Mouse (Mus musculus) gastrocnemius, postnatal 36 days (tissue): Measurements from ENCODE around the gene Lhx4. TPM values are rescaled to one million over a fixed set of nuclear protein-coding genes. Genes with fewer than 3 reads are reported as not detected.

ENCODE experiments used
- DNase-seq, 2 experiments: peaks; one replicate each; pipeline ENCODE4 v3.0.0; 2022
- intact Hi-C: fragments of 180-260 bp; cut with DNase I; formaldehyde crosslinking; loops from one replicate; pipeline ENCODE4 v1.15.1; 2025
- total RNA-seq, 2 experiments: library from RNA; stranded (reverse); gene quantifications; 2 replicates each; pipeline ENCODE4 v1.2.3; 2021

The Lhx4 gene
- total RNA-seq, 2 experiments from 2014 or later = not detected

DNA sequence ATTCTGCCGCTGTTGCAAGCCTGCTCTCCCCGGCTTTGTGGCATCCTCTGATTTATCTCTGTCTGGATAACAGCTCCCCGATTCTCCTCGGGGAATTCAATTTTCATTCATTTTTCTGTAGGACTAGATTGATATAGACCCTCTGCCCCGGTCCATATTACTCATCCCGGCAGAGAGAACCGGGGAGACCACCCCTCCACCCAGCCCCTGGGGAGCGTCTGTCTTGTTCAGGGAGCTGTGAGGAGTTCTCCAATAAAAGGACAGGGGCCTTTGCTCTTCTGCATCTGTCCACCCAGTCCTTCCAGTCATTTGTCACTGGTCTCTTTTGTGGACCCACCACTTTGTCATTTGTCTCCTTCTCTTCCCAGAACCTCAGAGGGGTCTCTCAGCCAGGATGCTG is 4.5 kb downstream of the Lhx4 start:
- no peak for DNase-seq
- intact Hi-C loops = no loop called here

DNA sequence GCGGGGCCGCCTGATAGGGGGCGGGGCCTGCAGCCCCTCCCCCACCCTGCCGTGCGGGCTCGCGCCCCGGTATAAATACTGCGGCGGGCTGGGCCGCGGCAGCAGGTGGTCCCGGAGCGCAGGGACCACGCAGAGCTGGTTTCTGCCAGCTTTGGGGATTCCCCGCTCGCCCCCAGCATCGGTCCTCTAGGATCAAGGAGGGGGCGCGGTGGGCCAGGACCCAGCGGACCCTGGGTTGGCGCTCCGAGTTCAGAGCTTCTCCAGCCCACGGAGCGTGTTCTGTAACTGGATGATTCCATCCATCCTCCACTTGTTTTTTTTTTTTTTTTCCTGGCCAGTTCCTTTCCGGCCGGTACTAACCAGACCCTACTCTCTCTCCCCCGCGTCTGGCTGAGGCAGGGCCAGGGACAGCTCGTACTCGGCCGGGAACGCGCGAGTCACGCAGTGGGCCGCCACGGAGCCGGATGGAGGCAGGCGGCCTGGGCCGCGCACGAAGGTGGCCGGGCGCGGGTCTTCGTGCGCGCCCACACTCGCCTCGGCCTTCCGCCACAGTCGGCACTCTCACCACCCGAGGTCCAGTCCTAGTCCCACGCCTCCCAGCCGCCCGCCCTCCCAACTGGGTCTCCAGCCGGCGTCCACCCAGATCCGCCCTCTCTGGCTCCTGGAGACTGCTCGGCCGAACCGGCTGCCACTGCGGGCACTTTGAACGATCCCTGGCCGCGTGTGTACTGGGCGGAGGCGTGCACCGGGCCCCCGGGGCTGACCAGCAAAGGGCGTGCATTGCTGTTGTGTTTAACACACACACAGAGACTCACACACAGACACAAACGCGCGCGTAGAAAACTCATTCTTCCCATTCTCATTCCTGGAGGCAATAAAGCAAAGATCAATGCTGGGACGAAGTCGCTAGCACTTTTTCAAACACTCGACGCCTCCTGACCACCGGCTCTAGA is 8.8 kb downstream of the Lhx4 start:
- no peak for DNase-seq
- intact Hi-C loops = no loop called here

DNA sequence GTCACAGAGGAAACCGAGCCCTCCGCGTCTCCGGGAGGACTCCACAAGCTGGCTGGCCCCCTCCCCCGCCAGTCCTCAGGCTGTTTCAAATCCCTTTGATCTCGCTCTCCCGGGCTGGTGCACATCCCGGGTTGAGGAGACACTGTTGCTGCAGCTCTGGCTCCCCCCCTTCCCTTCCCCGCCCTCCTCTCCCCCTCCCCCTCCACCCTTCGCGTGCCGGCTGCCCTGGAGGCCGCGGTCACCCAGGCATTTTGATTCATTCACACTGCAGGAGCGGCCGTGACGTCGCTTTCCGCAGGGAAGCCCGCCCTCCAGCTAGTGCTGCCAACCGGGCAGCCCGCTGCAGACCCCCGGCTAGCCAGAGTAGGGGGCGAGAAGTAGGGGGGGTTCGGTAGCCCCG is 9.5 kb downstream of the Lhx4 start:
- DNase-seq = no peak

DNA sequence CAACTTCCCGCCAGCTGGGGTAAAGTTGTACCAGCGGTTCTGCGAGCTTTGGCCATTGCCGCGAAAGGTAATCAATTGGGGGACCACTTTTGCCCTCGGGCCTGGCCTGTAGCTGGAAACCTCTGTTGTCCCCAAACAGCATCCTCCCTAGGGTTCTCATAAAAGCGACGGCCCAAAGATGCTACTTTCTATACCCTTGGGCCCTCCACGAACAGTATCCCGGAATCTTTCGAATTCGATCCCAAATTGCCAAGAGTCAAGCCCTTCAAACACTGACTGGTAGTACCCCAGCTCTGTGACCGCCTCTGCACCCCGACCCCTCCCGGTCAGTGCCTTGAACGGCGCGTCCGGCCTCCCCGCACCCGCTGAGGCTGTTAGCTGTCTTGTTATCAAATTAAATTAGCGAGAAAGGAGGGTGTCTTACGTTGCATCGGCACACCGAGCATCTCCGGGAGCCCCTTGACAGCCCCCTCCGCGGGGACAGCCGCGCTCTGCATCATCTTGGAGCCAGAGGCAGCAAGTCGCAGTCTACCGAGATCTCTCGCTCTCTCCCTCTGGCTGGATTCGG is 10.0 kb downstream of the Lhx4 start:
- intact Hi-C loops = no loop called here
- DNase-seq = no peak

More for the DNA sequence above, 9.5 kb downstream of the Lhx4 start:
- intact Hi-C loops = no loop called here

DNA sequence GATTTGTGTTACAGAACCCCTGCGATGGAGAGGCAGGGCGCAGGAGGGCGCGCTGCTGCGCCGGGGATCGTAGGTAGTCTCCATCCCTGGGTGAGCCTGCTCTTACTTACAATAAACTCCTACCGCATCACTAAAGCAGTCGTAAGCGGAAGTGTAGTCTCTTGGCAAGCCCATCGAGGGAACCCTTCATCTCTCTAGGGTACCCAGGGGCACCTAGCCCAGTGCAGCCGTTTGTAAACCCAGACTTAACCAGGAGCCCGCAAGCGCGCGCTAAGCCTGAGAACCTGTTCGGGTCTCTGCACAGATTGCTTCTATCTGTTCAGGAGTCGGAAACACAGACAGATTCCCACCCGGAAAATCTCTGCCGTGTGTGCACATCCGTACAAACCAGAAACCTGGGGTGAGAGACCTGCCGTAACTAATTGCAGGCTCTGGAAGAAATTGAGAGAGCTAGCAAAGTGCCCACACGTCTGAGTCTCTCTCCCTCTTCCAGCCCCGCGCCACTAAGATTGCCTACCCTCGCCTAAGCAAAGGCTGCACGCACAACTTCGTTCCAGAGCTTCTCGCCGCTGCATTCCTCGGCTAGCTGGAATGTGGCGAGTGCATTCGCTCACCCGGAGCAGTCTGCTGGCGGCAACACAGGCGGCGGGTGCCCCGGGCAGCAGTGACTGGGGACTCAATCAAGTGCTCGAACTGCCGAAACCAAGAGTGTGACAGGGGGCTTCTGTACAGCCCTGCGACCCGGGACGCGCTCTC is 10.7 kb downstream of the Lhx4 start:
- DNase-seq = no peak
- intact Hi-C loops = no loop called here

DNA sequence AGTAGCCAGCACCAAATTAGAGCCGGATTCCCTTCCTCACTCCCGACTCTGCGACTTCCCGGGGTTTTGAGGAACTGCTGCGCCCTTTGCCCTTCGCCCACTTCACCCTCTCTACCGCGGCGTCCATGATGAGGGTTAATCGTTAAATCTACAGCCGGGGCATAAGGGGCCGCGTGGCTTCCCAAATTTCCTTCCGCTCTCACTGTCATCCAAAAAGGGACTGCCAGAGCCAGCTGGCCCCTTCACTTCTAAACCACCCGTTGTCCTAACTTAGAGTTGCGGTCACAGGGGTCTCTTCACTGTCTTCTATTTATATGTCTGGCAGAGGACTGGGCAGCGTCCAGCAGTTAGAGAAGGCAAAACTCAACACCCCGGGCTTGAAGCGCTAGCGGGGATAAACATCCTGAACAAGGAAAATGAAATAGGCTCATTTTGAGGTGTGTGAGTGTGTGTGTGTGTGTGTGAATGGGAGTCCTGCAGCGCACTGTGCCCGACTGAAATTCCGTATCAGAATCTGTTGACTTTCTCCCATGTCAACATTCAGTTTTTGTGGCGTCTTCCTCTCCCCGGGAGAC is 13.6 kb downstream of the Lhx4 start:
- intact Hi-C loops = no loop called here
- DNase-seq = no peak

DNA sequence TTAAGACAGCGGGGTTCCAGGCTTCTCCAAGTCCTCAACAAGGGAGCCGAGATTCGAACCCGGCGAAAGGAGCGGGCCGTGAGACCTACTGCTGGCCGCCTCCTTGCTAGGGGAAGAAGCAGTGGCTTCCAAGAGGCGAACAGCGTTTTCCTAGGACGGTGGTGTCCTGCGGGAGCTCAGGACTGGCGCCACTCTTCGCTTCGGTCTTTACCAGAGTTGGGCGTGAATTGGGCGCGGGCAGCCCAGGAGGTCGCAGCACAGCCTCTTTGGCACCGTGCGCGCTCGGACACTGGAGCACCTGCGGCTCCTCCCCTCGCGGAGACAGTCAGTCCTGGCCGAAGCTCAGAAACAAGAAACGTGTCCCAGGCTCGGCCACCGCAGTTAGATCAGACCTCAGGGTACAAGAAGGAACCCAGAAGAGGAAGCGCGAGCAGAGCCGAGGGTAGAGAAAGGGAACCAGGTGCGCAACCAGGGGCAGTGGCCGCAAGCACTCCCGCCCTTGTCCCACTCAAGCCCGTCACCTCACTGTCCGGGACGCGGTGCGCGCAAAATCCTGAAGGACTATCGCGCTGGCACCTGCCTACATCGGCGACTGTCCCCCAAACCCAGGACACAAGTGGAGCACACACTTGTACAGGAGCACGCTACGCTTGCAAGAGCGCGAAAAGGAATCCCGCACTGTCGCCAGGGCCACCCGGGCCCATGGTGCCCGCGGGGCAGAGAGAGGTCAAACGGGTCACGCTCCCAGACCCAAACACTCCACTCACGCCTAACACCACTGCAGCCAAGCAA is 14.3 kb downstream of the Lhx4 start:
- intact Hi-C loops = no loop called here
- no peak for DNase-seq

DNA sequence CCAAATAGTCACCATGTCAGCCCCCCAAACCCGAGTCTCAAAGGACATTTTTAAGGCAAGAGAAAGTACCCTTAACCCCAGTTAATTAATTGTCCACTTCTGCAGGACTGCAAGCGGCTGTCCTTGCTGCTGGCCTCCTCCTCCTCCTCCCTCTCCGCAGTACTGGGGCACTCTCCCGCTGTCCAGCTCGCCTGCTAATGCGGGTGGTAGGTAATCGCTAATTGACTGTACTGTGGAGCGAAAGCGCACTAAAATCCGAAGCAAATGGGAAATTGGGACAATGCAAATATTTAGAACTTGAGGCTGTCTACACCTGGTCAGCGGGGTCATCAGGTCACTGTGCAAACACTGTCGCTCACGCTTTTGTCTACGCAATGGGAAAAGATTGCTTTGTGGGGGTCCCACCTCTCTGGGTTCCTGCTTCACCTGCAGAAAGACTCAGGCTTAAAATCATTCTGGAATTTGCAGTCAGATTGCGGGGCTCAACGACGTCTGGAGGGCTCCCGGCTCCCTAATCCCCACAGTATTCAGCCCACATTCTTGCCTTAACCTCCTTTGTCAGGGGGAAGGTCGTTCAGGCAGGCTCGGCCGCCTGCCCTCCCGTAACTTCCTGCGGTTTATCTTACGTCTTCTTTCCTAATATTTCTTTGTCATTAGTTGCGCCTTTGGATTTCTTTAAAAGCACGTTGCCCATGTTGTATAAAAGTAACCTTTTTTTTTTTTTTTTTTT is 15.2 kb downstream of the Lhx4 start:
- DNase-seq = no peak
- intact Hi-C loops = no loop called here

DNA sequence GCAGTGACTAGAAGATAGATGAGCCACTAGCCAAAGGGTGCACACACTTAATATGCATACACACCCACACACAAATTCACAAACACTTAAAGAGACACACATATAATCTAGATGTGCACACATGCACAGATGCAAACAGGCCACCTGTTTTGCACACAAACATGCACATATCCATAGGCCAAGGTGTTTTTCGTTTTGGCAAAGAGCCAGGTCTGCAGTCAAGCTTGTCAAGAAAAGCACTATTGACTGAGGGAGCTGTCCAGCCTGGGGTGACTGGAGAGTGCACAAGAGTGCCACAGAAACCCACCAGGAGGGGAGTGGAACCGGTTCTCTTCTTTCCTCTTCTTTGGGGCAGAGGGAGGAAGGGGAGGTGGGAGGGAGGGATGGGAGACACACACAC is 20.3 kb downstream of the Lhx4 start:
- intact Hi-C loops = no loop called here

DNA sequence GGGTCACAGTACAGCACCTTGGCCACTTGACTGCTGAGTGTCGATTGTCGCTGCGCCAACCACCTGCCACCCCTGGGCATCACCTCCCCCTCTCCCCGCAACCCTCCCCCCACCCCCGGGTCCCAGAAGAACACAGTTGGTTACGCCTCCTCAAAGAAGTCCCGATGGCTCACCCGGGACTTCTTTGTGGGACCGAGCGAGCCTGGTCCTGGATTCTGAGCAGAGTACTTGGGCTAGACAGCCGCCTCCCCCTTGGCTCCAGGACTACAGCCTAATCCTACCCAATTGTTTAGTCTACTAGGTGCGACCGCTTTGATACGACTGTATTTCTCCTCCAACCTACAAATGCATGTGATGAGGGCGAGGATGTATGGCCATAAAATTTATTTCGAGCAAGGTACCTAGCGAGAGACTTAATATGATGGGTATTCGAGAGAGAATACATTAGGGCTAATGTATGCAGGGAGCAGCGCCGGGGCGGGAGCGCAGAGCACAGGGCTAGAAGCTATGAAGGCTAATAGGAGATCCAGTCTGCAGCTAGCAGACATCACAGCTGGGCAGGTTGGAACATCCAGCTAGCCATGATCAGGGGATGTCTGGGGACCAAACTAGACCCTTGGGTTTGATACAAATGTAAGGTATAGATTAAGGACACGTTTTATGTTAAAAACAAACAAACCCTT is 22.2 kb downstream of the Lhx4 start:
- DNase-seq = no peak
- intact Hi-C loops = no loop called here

More for the DNA sequence above, 20.3 kb downstream of the Lhx4 start:
- no peak for DNase-seq

DNA sequence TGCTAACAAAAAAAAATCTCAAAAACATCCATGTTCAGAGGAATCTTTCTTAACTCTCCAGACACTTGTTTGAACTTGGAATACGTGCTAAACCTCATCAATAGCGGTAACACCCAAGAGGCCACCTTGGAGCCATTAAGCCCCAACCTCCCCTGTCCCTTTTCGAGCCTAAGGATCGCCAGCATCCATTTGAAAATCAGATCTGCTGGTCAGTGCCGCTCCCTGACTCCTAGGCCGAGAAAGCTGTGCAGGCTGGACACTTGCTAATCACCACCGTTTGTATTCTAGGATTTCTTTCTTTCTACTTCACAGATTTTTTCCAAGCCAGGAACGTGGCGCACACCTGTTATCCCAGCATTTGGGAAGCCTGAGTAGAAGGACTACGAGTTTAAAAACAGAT is 23.7 kb downstream of the Lhx4 start:
- intact Hi-C loops = no loop called here
- no peak for DNase-seq

DNA sequence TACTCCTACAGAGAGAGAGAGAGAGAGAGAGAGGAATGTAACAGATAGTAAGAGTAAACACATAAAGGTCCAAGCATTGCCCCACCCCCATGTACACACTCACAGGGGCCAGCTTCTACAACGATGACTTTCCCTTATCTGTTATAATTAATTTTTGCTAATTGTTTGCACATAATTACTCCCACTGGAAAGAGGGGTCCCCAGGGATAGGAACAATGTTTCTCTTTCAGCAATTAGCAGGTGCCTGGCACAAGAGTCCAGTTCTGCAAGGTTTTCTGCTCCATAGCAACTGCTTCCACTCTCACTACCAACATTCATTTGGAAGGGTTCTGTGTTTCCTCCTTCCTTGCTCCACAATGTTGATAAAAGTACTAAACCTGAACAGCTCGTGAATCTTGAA is 25.6 kb downstream of the Lhx4 start:
- intact Hi-C loops = no loop called here
- no peak for DNase-seq

DNA sequence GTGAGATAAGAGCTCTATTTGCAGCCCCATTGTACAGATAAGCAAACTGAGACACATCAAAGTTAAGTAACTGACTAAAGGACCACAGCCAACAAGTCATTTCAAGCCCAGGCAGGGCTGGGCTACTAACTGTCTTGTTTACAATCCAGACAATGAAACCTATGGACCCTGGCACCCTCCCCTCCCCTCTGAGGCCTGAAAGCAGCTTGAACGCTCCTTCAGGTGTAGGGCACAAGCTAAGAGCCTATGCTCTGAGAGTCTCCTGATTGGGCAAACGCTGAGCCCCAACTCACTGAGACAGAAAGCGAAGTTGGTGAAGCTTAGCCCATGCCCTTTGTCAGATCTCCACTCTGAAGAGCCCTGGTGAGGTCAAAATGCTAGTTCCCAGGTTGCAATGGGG is 27.2 kb downstream of the Lhx4 start:
- DNase-seq = no peak
- intact Hi-C loops = no loop called here

DNA sequence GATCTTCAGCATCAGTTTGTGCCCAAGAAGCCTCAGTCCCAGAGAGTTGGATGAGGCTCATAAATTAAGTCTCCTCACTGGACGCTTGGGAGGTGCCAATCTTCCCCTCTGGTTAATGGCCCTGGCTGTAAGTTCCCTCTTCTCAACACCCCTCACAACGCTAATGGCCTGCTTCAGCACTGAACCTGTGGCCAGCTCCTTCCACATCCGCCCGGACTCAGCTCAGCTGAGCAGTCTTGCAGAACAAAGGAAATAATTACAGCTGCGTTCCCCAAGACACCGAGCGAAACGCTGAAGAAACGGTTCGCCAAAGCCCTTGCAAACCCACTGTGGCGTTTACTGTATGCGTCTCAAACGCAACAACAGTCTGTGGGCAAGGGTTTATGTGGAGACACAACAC is 29.3 kb downstream of the Lhx4 start:
- no peak for DNase-seq
- intact Hi-C loops = no loop called here

DNA sequence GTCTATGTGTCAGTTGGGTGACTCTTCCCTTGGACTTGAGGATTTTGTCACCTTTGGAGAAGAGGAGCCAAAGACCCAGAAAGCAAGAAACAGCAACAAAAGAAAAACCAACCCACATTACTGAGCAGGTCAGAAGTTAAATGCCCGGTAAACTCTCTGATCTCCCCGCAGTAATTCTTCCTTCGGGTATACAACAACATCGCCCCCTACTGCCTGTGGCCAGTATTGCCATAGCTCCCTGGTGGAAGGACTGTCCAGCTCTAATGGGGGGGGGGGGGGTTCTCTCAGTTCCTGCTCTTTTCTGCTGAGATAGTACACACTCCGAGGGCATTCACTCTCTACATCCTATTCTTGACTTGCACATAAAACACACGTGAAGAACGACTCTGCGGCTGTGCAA is 30.0 kb downstream of the Lhx4 start:
- DNase-seq = peak; percentile 32 to 40
- intact Hi-C loops = loop anchor here (2.0 kb wide), 1 partner anchor 147 kb away; no protein-coding TSS in a partner anchor

DNA sequence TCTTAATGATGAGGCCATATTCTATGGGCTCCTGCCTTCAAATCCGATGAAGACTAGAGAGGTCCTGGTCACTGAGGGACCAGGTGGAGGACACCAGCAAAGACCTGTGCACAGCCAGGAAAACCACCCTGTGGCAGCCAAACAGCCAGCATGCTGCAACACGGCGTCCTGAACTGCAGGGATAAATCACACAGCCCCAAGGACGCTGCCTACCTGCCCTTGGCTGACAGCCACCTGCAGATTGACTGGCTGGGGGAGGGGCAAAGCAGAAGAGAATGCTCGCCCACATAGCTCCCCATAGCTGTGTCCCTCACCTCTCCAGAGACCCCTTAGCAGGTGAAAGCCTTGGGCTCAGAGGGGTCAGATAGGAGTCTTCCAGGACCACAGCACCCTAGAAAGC is 31.5 kb downstream of the Lhx4 start:
- DNase-seq = no peak
- intact Hi-C loops = loop anchor here (2.0 kb wide), 1 partner anchor 145 kb away; no protein-coding TSS in a partner anchor

DNA sequence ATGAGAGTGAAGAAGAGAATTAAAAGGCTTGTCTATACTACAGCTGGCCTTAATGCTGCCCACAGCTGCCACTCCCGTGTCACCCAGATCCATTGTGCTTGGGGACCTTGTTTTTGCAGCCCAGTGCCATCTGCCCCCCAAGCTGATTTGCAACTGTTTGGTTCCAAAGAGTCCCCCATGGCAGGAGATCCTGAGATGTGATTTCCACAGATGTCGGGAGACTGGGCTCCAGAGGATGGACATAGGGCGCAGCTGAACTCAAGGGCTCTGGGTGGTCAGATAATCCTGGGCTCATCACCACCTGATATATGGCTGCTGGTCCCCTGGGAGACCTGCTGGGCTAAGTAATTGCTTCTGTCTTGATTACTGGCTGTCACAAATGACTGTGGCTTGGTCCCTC is 32.6 kb downstream of the Lhx4 start:
- intact Hi-C loops = no loop called here
- DNase-seq = no peak

DNA sequence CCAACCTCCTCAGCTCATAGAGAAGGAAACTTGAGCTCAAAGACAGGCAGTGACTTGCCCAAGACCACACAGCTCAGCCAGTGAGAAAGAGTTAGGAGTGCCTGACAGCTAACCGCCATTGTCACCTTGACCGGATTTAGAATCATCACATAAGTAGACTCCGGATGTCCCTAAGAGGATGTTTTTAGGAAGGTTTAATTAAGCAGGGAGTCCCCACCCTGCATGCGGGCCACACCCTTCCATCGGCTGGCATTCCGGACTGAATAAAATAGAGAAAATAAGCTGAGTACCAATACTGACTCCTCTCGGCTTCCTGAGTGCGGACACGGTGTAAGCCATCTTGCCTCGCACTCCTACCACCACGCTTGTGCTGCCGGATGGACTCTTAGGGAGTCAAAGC is 34.2 kb downstream of the Lhx4 start:
- intact Hi-C loops = no loop called here
- DNase-seq = no peak

DNA sequence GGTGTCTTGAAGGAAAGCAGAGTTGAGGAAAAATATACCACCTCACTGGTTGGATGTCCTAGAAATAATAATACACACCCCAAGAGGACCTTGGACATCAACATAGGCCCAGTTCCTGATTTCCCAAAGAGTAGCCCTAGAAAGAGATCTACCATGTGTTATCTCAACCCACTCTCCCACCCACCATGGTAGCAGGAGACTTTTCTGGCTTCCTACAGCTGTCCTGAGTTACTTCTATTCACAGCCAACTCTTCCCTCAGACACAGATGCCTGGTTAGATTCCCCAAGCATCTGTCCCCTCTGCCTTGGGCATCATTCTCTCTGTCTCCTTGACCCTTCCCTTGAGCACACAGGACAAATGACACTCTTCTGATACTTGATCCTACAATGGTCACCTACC is 36.1 kb downstream of the Lhx4 start:
- intact Hi-C loops = no loop called here

More for the DNA sequence above, 36.1 kb downstream of the Lhx4 start:
- DNase-seq = no peak
